Mouse (Mus musculus) kidney, adult 11 months (tissue): ENCODE data around the gene B830017H08Rik.

ENCODE experiments used
- DNase-seq: peaks from one replicate; pipeline ENCODE4 v3.0.0; 2022

Gene B830017H08Rik

GRCm38 (mm10) chr16:17832821-17833220, at the start of gene B830017H08Rik:
B830017H08Rik (plus strand) TSS chr16:17833121.
- DNase-seq: no peak

GRCm38 (mm10) chr16:17785337-17785736, 47.6 kb upstream of the B830017H08Rik start:
- no peak for DNase-seq

GRCm38 (mm10) chr16:17792728-17793127, 40.2 kb upstream of the B830017H08Rik start:
- DNase-seq: no peak

- DNase-seq: no peak
Measured at GRCm38 (mm10) chr16:17794047-17794446, 38.9 kb upstream of the B830017H08Rik start.

- DNase-seq: no peak
Measured at GRCm38 (mm10) chr16:17795643-17796042, 37.3 kb upstream of the B830017H08Rik start.

GRCm38 (mm10) chr16:17796519-17796918, 36.4 kb upstream of the B830017H08Rik start:
- no peak for DNase-seq

GRCm38 (mm10) chr16:17796971-17797811, 35.7 kb upstream of the B830017H08Rik start, which contains the start of gene Scarf2:
Scarf2 (plus strand) TSS chr16:17797282.
- DNase-seq: no peak

GRCm38 (mm10) chr16:17797812-17798311, 35.1 kb upstream of the B830017H08Rik start:
- no peak for DNase-seq

- peak; percentile 56 for DNase-seq
Measured at GRCm38 (mm10) chr16:17798321-17799180, 34.4 kb upstream of the B830017H08Rik start.

GRCm38 (mm10) chr16:17799584-17799983, 33.3 kb upstream of the B830017H08Rik start:
- DNase-seq: no peak

- no peak for DNase-seq
Measured at GRCm38 (mm10) chr16:17801777-17802455, 31.0 kb upstream of the B830017H08Rik start.

- DNase-seq: no peak
Measured at GRCm38 (mm10) chr16:17802456-17802838, 30.5 kb upstream of the B830017H08Rik start.

- no peak for DNase-seq
Measured at GRCm38 (mm10) chr16:17802839-17803674, 29.9 kb upstream of the B830017H08Rik start.

- DNase-seq: no peak
Measured at GRCm38 (mm10) chr16:17803675-17804448, 29.1 kb upstream of the B830017H08Rik start.

- no peak for DNase-seq
Measured at GRCm38 (mm10) chr16:17804449-17804912, 28.4 kb upstream of the B830017H08Rik start.

- DNase-seq: no peak
Measured at GRCm38 (mm10) chr16:17804982-17805381, 27.9 kb upstream of the B830017H08Rik start.

GRCm38 (mm10) chr16:17806581-17807191, 26.2 kb upstream of the B830017H08Rik start:
- no peak for DNase-seq

- DNase-seq: peak; percentile 74
Measured at GRCm38 (mm10) chr16:17807192-17808009, 25.5 kb upstream of the B830017H08Rik start.

- no peak for DNase-seq
Measured at GRCm38 (mm10) chr16:17809125-17809524, 23.8 kb upstream of the B830017H08Rik start.
